Mouse (Mus musculus) CH12.LX (cell line): ENCODE results near the gene Cit.

Source experiments
- CHD2 ChIP-seq: IDR thresholded peaks from 2 replicates; pipeline ENCODE4 v1.6.1; 2011; ENCODE audit warnings: low read length, improper control_type of control experiment
- CTCF ChIP-seq, 2 experiments: IDR thresholded peaks in 1 of 2; conservative IDR thresholded peaks in 1 of 2; 2 replicates each; pipeline ENCODE4 v1.5.1; 2011 to 2012; ENCODE audit warnings: low read depth in 2 of 2, low read length in 2 of 2, improper control_type of control experiment in 1 of 2, inconsistent platforms in 1 of 2, mild to moderate bottlenecking in 1 of 2, moderate library complexity in 1 of 2
- MAX ChIP-seq: IDR thresholded peaks from 2 replicates; pipeline ENCODE4 v1.6.1; 2011; ENCODE audit warnings: low read length, improper control_type of control experiment
- USF1 ChIP-seq: IDR thresholded peaks from 2 replicates; pipeline ENCODE4 v1.6.1; 2014; ENCODE audit warnings: low read depth, mild to moderate bottlenecking, inconsistent platforms, low read length, improper control_type of control experiment
- ZKSCAN1 ChIP-seq: IDR thresholded peaks from 2 replicates; pipeline ENCODE4 v1.6.1; 2012; ENCODE audit warnings: low read depth, inconsistent platforms, low read length, improper control_type of control experiment, borderline replicate concordance
- ZNF384 ChIP-seq: IDR thresholded peaks from 2 replicates; pipeline ENCODE4 v1.6.1; 2012; ENCODE audit warnings: low read depth, low read length, improper control_type of control experiment, inconsistent platforms

GRCm38 (mm10) chr5:115799895-115800232, 45.2 kb upstream of the Cit start:
- TF ChIP-seq ZKSCAN1 (no peak), ZNF384 (no peak), CTCF (conservative IDR thresholded peaks at IDR 0.05 in 1 of 2, IDR thresholded peaks at IDR 0.05 in 1 of 2; ENCODE audit: low read depth in 2 of 2, low read length in 2 of 2) (no peak), CHD2 (no peak), MAX (no peak), USF1 (no peak)
